Mouse (Mus musculus) spleen, adult 2 months (tissue): ENCODE data around the gene Abcc6. TPM values are rescaled to one million over a fixed set of nuclear protein-coding genes. Genes with fewer than 3 reads are reported as not detected.

Experiments
- DNase-seq, 2 experiments: peaks; one replicate each; pipeline versions ENCODE4 v3.0.0 to v3.0.0-alpha.2; 2012 to 2021; ENCODE audit warnings: low spot score in 2 of 2, low read depth in 1 of 2
- H3K27ac ChIP-seq: fragments of 200-500 bp; 2 replicates; pipeline ENCODE4 v1.5.1; 2012; ENCODE audit warnings: low read length, inconsistent platforms; ENCODE audit not compliant: insufficient read depth
- H3K27me3 ChIP-seq: fragments of 200-500 bp; 2 replicates; pipeline ENCODE4 v1.6.1; 2012; ENCODE audit warnings: mild to moderate bottlenecking, moderate library complexity, low read length, inconsistent platforms; ENCODE audit not compliant: control insufficient read depth, insufficient read depth
- H3K36me3 ChIP-seq: fragments of 200-500 bp; 2 replicates; pipeline ENCODE4 v1.6.1; 2012; ENCODE audit warnings: mild to moderate bottlenecking, low read length, inconsistent platforms; ENCODE audit not compliant: control insufficient read depth, insufficient read depth
- H3K4me1 ChIP-seq: fragments of 200-500 bp; 2 replicates; pipeline ENCODE4 v1.6.1; 2011; ENCODE audit warnings: inconsistent platforms; ENCODE audit not compliant: control insufficient read depth, insufficient read depth, insufficient read length
- H3K4me3 ChIP-seq: fragments of 200-500 bp; 2 replicates; pipeline ENCODE4 v1.5.1; 2011; ENCODE audit warnings: mild to moderate bottlenecking, inconsistent platforms; ENCODE audit not compliant: insufficient read depth, insufficient read length; ENCODE audit errors: extremely low read depth
- CTCF ChIP-seq: fragments of 200-500 bp; IDR thresholded peaks from 2 replicates; pipeline ENCODE4 v1.5.1; 2011; ENCODE audit warnings: mild to moderate bottlenecking, inconsistent platforms; ENCODE audit not compliant: insufficient read depth, insufficient read length, insufficient replicate concordance; ENCODE audit errors: extremely low read depth
- POLR2A ChIP-seq: fragments of 200-500 bp; IDR thresholded peaks from 2 replicates; pipeline ENCODE4 v1.6.1; 2011; ENCODE audit warnings: low read depth, low read length, inconsistent platforms
- WGBS: fragments of 180-500 bp; shearing (Covaris S2); methylation state at CpG from one replicate; pipeline ENCODE4 v1.1.7; 2018; 5-methylcytosine and 5-hydroxymethylcytosine counted together
- polyA plus RNA-seq: library from polyadenylated mRNA; depleted of rRNA; stranded (reverse); fragments of >200 nt; gene quantifications from 2 replicates; pipeline ENCODE4 v1.2.3, GENCODE M21; 2012

Abcc6 gene
- polyA plus RNA-seq, 1 experiment: 0.08 TPM

GRCm38 (mm10) chr7:46039873-46040272, 9.8 kb upstream of the Abcc6 start:
- no peaks in the 10 kb centered on the region; the same call in 1 of the 2 replicates for H3K4me1 ChIP-seq
- TF ChIP-seq POLR2A: no peak
- no peak for TF ChIP-seq CTCF
- H3K36me3 ChIP-seq: peaks cover 27% of the 10 kb centered on the region
- no peak overlapping the region for H3K27ac ChIP-seq
- H3K27me3 ChIP-seq: no peaks in the 10 kb centered on the region
- 80% methylated on average over 2 of the region's 2 CpGs for WGBS
- no peak for DNase-seq
- H3K4me3 ChIP-seq: no peak overlapping the region

- Histone ChIP-seq H3K27me3 (no peaks in the 10 kb centered on the region), H3K4me3 (no peak overlapping the region), H3K36me3 (peaks cover 13% of the 10 kb centered on the region), H3K4me1 (peaks cover 5% of the 10 kb centered on the region; the same call in 1 of the 2 replicates), H3K27ac (no peak overlapping the region)
- DNase-seq: no peak
- WGBS: 90% methylated on average over 6 of the region's 6 CpGs
- TF ChIP-seq POLR2A: no peak
- no peak for TF ChIP-seq CTCF
These were observed 7.3 kb upstream of the Abcc6 start for GRCm38 (mm10) chr7:46037433-46037832.

GRCm38 (mm10) chr7:46035468-46035867, 5.4 kb upstream of the Abcc6 start:
- no peak for TF ChIP-seq CTCF
- H3K27ac ChIP-seq: no peak overlapping the region

GRCm38 (mm10) chr7:46034991-46035390, 4.9 kb upstream of the Abcc6 start:
- no peak for DNase-seq
- H3K36me3 ChIP-seq: 0 out of 2 replicates have a peak, but pooled peaks cover 3% of the 10 kb centered on the region
- H3K4me1 ChIP-seq: peaks cover 7% of the 10 kb centered on the region; the same call in 1 of the 2 replicates
- 72% methylated on average over 2 of the region's 2 CpGs for WGBS
- TF ChIP-seq POLR2A (no peak), CTCF (no peak)
- H3K27me3 ChIP-seq: no peaks in the 10 kb centered on the region
- H3K4me3 ChIP-seq: no peak overlapping the region
- no peak overlapping the region for H3K27ac ChIP-seq

More at GRCm38 (mm10) chr7:46035468-46035867, 5.4 kb upstream of the Abcc6 start:
- Histone ChIP-seq H3K36me3 (0 out of 2 replicates have a peak, but pooled peaks cover 3% of the 10 kb centered on the region), H3K4me3 (no peak overlapping the region), H3K4me1 (peaks cover 5% of the 10 kb centered on the region; the same call in 1 of the 2 replicates), H3K27me3 (no peaks in the 10 kb centered on the region)
- DNase-seq: no peak
- WGBS: 57% methylated on average over 2 of the region's 2 CpGs

GRCm38 (mm10) chr7:46033870-46034337, 3.8 kb upstream of the Abcc6 start:
- TF ChIP-seq CTCF: no peak
- TF ChIP-seq POLR2A: no peak
- Histone ChIP-seq H3K4me1 (peaks cover 8% of the 10 kb centered on the region; the same call in 1 of the 2 replicates), H3K36me3 (0 out of 2 replicates have a peak, but pooled peaks cover 3% of the 10 kb centered on the region), H3K27ac (no peak overlapping the region; the same call in 1 of the 2 replicates), H3K4me3 (peak overlapping the region; percentile 97), H3K27me3 (no peaks in the 10 kb centered on the region)
- no peak for DNase-seq
- under 1% methylated on average over 35 of the region's 35 CpGs for WGBS

GRCm38 (mm10) chr7:46033109-46033869, 3.2 kb upstream of the Abcc6 start, which contains the start of gene Nomo1:
Gene Nomo1 (plus strand): TSS chr7:46033698.
- TF ChIP-seq POLR2A (peak; percentile 65; the same call in 1 of the 2 replicates), CTCF (peak; percentile 81)
- no peaks in the 10 kb centered on the region for H3K27me3 ChIP-seq
- 0 out of 2 replicates have a peak, but pooled peaks cover 1% of the 10 kb centered on the region for H3K36me3 ChIP-seq
- peak within 1 kb of the TSS; percentile 97 for H3K4me3 ChIP-seq
- DNase-seq: peak; percentile 94 to 97
- H3K27ac ChIP-seq: no peak within 1 kb of the TSS; the same call in 1 of the 2 replicates
- H3K4me1 ChIP-seq: peaks cover 8% of the 10 kb centered on the region; the same call in 1 of the 2 replicates
- 6% methylated on average over 43 of the region's 44 CpGs for WGBS
